Mouse (Mus musculus) neural tube, embryonic 11.5 days (tissue): ENCODE measurements at regions not wholly inside any gene's neighbourhood (a gene's known extent, or its start where the extent isn't known, plus 50 kb on each side); places are given as distances from the start of the nearest gene placed in this dataset.

Source experiments
- ATAC-seq: fragments of 200-750 bp; cut with Nextera tagmentation; 2 replicates; pipeline ENCODE4 v1.8.0; 2017; ENCODE audit warnings: moderate number of reproducible peaks, mild to moderate bottlenecking, moderate TSS enrichment, moderate library complexity; ENCODE audit not compliant: insufficient read depth, low FRiP score, low TSS enrichment
- DNase-seq: peaks from one replicate; pipeline ENCODE4 v3.0.0-alpha.2; 2015; ENCODE audit warnings: low spot score
- H3K27ac ChIP-seq: fragments of 300-500 bp; sonication (generic); 2 replicates; pipeline ENCODE4 v1.5.1; 2014; ENCODE audit warnings: low read depth, mild to moderate bottlenecking, low read length
- H3K27me3 ChIP-seq: fragments of 300-500 bp; sonication (generic); 2 replicates; pipeline ENCODE4 v1.6.1; 2014; ENCODE audit warnings: mild to moderate bottlenecking, low read length, mixed read lengths; ENCODE audit not compliant: control insufficient read depth, insufficient read depth
- H3K36me3 ChIP-seq: fragments of 300-500 bp; sonication (generic); 2 replicates; pipeline ENCODE4 v1.6.1; 2014; ENCODE audit warnings: mild to moderate bottlenecking, low read length, moderate library complexity, mixed read lengths; ENCODE audit not compliant: control insufficient read depth, insufficient read depth
- H3K4me1 ChIP-seq: fragments of 300-500 bp; sonication (generic); 2 replicates; pipeline ENCODE4 v1.6.1; 2014; ENCODE audit warnings: low read length, mixed read lengths; ENCODE audit not compliant: control insufficient read depth, insufficient read depth
- H3K4me2 ChIP-seq: fragments of 300-500 bp; sonication (generic); 2 replicates; pipeline ENCODE4 v1.6.1; 2014; ENCODE audit warnings: low read depth, mild to moderate bottlenecking, moderate library complexity
- H3K4me3 ChIP-seq: fragments of 300-500 bp; sonication (generic); 2 replicates; pipeline ENCODE4 v1.5.1; 2014; ENCODE audit warnings: low read depth, low read length
- H3K9ac ChIP-seq: fragments of 300-500 bp; sonication (generic); 2 replicates; pipeline ENCODE4 v1.6.1; 2014; ENCODE audit warnings: mild to moderate bottlenecking, low read length
- H3K9me3 ChIP-seq: fragments of 300-500 bp; sonication (generic); 2 replicates; pipeline ENCODE4 v1.6.1; 2016; ENCODE audit warnings: low read length; ENCODE audit not compliant: control insufficient read depth
- WGBS: fragments of 180-500 bp; shearing (Covaris S2); extraction: QIAGEN DNeasy Blood & Tissue Kit; methylation state at CpG from one replicate; pipeline ENCODE4 v1.1.7; 2014; 5-methylcytosine and 5-hydroxymethylcytosine counted together

DNA sequence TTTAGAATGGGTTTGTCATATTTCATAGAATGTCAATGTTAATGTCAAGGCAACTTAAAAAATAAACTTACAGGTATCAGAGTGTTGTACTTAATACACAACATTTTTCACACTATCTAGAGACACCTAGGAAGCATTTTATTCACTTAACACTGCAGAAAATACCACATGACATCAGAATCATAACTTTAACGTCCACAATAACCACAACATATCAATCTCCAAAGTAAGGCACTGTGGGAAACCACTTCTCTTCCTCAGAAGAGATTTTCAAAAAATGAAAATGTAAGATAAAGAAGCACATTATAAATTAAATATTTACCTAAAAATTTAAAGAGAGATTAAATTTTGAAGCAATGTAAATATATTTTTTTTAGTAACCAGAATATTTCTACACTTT is 599.3 kb downstream of the Dach1 start:
- Histone ChIP-seq H3K4me1 (no peaks in the 10 kb centered on the region), H3K9me3 (no peaks in the 10 kb centered on the region), H3K27ac (no peak overlapping the region), H3K36me3 (no peaks in the 10 kb centered on the region), H3K4me2 (no peak overlapping the region), H3K9ac (no peak overlapping the region), H3K4me3 (no peak overlapping the region), H3K27me3 (no peaks in the 10 kb centered on the region)
- DNase-seq (no peak), ATAC-seq (no peak)
- WGBS, result 84% methylated on average over 1 of the region's 1 CpGs

DNA sequence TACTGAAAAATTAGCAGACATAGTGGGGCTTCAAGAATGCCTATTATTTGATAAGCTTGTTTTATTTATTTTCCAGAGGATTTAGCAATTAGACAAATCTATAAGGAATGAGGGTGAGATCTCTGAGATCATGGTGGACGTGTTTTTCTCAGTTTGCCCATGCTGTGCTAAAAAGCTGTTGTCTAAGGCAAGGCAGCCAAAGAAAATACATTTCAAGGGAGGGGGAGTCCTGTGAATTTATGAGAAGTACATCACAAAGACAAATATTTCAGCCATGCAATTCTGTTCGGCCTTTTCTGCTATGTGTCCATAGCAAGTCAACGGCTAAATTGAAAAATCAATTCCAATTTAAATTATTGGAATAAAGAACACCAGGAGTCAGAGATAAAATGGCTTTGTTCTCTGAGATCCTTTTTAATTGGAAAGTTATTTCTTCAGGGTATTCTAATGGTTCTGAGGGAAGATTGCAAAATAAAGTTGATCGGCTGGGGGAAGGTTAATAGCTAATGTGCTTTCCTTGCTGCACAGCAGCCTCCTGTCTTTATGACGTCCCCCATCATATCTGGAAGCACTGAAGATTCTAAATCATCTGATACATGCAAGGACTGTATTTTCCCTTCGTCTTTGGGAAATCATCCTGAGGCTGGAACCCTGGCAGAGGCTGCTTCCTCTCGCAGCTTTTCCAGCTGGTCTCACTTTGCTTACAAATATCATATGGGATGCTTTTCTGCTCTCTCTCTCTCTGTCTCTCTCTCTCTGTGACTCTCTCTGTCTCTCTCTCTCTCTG is 609.3 kb downstream of the Dach1 start:
- ATAC-seq, result no peak
- Histone ChIP-seq H3K27ac (peak overlapping the region; percentile 49; the same call in 1 of the 2 replicates), H3K4me3 (no peak overlapping the region), H3K27me3 (no peaks in the 10 kb centered on the region), H3K4me1 (peaks cover 5% of the 10 kb centered on the region; the same call in 1 of the 2 replicates), H3K9ac (no peak overlapping the region), H3K9me3 (no peaks in the 10 kb centered on the region), H3K4me2 (no peak overlapping the region), H3K36me3 (no peaks in the 10 kb centered on the region)
- WGBS, result 33% methylated on average over 7 of the region's 7 CpGs
- peak; percentile 16 for DNase-seq

DNA sequence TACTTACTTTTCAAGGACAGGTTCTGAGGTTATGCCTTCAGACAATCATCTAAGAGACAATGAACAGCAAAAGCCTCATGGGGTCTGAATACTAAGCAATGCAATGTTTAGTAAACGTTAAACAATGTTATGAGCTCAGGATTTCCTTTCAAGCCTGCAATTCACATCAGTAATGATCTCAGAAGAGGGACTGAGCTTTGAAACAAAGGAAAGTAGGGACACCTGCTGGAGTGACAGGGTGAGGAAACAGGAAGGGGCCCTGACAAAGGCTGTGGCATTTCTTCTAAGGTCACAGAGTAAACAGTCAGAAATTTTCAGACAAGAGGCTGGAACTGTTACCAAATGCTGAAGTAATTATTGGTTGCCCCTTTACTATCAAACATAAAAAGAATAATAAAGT is 610.0 kb downstream of the Dach1 start:
- Histone ChIP-seq H3K9ac (no peak overlapping the region), H3K4me3 (no peak overlapping the region), H3K27ac (no peak overlapping the region), H3K4me2 (no peak overlapping the region), H3K36me3 (no peaks in the 10 kb centered on the region), H3K4me1 (peaks cover 5% of the 10 kb centered on the region; the same call in 1 of the 2 replicates), H3K9me3 (no peaks in the 10 kb centered on the region), H3K27me3 (no peaks in the 10 kb centered on the region)
- DNase-seq (no peak), ATAC-seq (no peak)
- 0% methylated on average over 1 of the region's 1 CpGs for WGBS

DNA sequence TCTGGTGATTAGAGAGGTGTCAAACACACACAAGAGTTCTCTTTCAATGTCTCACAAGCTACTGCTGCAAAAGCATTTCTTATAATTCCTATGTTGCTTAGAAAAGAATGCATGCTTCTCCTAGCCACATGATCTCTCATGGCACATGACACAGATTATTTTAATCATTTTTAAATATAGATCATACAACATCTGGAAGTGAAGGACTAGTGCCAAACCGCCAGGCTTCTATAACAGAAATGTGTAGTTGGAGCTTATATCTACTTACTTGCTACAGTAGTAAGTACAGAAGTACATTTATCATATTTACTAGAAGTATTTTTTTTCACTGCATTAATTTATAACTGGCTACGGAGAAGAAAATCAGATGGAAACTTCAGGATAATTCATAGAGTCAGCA is 611.3 kb downstream of the Dach1 start:
- H3K27ac ChIP-seq, result no peak overlapping the region
- H3K4me3 ChIP-seq, result no peak overlapping the region
- no peaks in the 10 kb centered on the region for H3K9me3 ChIP-seq
- DNase-seq (no peak), ATAC-seq (no peak)
- no peak overlapping the region for H3K9ac ChIP-seq
- 92% methylated on average over 2 of the region's 2 CpGs for WGBS
- H3K36me3 ChIP-seq, result no peaks in the 10 kb centered on the region
- no peak overlapping the region for H3K4me2 ChIP-seq
- no peaks in the 10 kb centered on the region for H3K27me3 ChIP-seq
- H3K4me1 ChIP-seq, result peaks cover 5% of the 10 kb centered on the region; the same call in 1 of the 2 replicates

DNA sequence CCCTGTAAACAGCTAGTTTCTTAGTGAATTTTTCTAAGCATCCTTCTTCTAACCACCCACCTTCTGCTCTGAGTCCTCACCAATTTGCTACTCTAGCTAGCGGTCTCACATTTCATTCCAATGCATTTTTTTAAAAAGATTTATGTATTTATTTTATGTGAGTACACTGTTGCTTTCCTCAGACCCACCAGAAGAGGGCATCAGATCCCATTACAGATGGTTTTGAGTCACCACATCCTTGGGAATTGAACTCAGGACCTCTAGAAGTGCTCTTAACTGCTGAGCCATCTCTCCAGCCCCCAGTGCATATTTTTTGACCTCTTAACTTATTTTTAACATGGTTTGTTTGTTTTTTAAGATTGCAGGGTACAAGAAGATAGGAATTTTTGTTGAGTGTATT is 611.7 kb downstream of the Dach1 start:
- H3K4me3 ChIP-seq, result no peak overlapping the region
- DNase-seq, result no peak
- no peak overlapping the region for H3K27ac ChIP-seq
- H3K4me1 ChIP-seq, result peaks cover 5% of the 10 kb centered on the region; the same call in 1 of the 2 replicates
- H3K27me3 ChIP-seq, result no peaks in the 10 kb centered on the region
- H3K36me3 ChIP-seq, result no peaks in the 10 kb centered on the region
- ATAC-seq, result no peak
- no peak overlapping the region for H3K9ac ChIP-seq
- no peak overlapping the region for H3K4me2 ChIP-seq
- no peaks in the 10 kb centered on the region for H3K9me3 ChIP-seq
- 70% methylated on average over 1 of the region's 1 CpGs for WGBS

DNA sequence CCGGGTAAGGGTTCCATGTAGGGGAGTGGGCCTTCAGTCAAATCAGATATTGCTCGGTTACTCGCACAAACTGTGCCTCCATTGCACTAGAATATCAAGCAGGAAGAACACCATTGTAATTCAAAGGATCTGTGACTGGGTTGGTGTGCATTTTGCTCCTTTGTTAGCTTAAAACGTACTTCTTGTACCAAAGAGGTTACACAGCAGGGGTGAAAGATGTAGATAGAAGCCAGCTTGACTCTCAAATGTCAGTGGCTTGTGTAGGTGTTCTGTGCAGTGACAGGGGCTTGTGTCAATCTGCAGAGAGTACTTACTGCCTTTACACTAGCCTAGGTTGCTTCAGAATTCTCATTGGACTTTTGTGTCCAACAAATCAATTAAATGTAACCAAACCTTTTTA is 623.3 kb downstream of the Dach1 start:
- ATAC-seq (no peak), DNase-seq (no peak)
- no peak overlapping the region for H3K27ac ChIP-seq
- no peaks in the 10 kb centered on the region for H3K27me3 ChIP-seq
- H3K36me3 ChIP-seq, result no peaks in the 10 kb centered on the region
- H3K9ac ChIP-seq, result no peak overlapping the region
- no peaks in the 10 kb centered on the region for H3K9me3 ChIP-seq
- 82% methylated on average over 4 of the region's 4 CpGs for WGBS
- H3K4me3 ChIP-seq, result no peak overlapping the region
- no peak overlapping the region for H3K4me2 ChIP-seq
- no peaks in the 10 kb centered on the region for H3K4me1 ChIP-seq

DNA sequence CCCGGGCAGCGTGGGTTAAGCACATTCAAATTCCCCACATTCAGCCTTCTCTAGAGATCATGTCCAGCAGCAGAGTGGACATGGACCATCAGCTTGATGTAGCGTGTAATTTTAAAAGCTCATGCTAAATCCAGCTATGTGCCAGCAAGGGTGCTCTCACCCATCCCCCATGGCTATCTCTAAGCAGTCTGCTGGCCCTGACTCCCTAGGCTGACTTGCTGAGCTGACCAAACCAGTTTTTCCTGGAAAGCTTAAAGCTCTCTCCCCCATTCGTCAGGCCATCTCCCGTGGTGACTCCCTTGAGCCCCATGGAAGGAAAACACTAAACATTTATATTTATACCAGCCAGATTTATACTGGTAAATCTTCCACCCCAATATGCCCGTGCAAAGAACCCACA is 625.3 kb downstream of the Dach1 start:
- Histone ChIP-seq H3K4me3 (no peak overlapping the region), H3K4me1 (no peaks in the 10 kb centered on the region), H3K9ac (no peak overlapping the region), H3K27ac (no peak overlapping the region), H3K36me3 (no peaks in the 10 kb centered on the region), H3K9me3 (no peaks in the 10 kb centered on the region), H3K27me3 (no peaks in the 10 kb centered on the region), H3K4me2 (no peak overlapping the region)
- WGBS, result 72% methylated on average over 6 of the region's 6 CpGs
- DNase-seq (no peak), ATAC-seq (no peak)

DNA sequence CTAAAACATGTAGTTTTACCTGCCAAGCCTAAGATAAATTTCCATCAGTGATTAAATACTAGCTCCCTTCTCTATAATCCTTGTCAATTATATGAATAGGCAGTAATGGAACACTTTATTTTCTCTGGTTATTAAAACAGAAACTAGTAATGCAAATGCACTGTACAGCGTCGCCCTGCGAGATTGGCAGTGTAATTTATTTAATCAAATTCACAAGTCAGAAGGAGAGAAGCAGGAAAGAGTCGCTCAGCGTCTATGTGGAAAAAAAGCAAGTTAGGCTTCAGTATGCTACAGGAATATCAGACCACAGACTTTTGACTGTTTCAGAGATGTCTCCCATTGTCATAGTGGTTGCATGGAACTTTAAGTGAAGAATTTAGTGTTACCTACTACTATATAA is 632.6 kb downstream of the Dach1 start:
- WGBS, result 92% methylated on average over 5 of the region's 5 CpGs
- Histone ChIP-seq H3K36me3 (no peaks in the 10 kb centered on the region), H3K4me2 (no peak overlapping the region), H3K27me3 (no peaks in the 10 kb centered on the region), H3K4me1 (no peaks in the 10 kb centered on the region), H3K4me3 (no peak overlapping the region), H3K9me3 (no peaks in the 10 kb centered on the region), H3K9ac (no peak overlapping the region), H3K27ac (no peak overlapping the region)
- ATAC-seq, result 0 out of 2 replicates have a peak, but pooled peaks have one; percentile 20
- no peak for DNase-seq

DNA sequence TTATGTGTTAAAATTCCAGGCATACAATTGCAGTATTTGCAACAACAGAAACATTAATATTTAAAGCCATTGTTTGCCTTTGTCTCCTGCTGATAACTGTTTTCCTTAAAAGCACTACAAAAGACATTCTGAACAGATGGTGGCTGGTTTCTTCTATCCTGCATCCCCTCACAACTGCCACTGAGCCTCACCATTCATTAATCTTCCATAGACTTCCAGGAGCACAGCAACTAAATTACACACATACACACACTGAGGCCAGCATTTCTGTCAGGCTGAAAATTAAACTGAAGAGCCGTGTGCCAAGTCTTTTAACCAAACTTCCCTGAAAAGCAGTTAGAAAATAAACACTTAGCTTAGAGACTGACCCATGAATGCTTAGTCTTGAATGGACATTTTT is 658.2 kb downstream of the Dach1 start:
- Histone ChIP-seq H3K4me1 (no peaks in the 10 kb centered on the region), H3K9me3 (no peaks in the 10 kb centered on the region), H3K4me3 (no peak overlapping the region), H3K9ac (no peak overlapping the region), H3K36me3 (no peaks in the 10 kb centered on the region), H3K27me3 (no peaks in the 10 kb centered on the region), H3K27ac (no peak overlapping the region), H3K4me2 (no peak overlapping the region)
- WGBS, result 13% methylated on average over 1 of the region's 1 CpGs
- DNase-seq, result peak; percentile 12
- ATAC-seq, result no peak
